Mouse (Mus musculus) intestine, postnatal 0 days (tissue): Measurements from ENCODE around the gene Tsc22d2. TPM values are rescaled to one million over a fixed set of nuclear protein-coding genes. Genes with fewer than 3 reads are reported as not detected.
A peak's percentile ranks its signal among the peaks of the same experiment; 100 is the strongest.

Source experiments
- ATAC-seq: fragments of 200-750 bp; cut with Nextera tagmentation; 2 replicates; pipeline ENCODE4 v1.8.0; 2017; ENCODE audit warnings: mild to moderate bottlenecking, moderate TSS enrichment, moderate library complexity
- H3K27ac ChIP-seq: fragments of 300-500 bp; sonication (generic); 2 replicates; pipeline ENCODE4 v1.5.1; 2014; ENCODE audit warnings: mild to moderate bottlenecking, low read depth, low read length, moderate library complexity
- H3K27me3 ChIP-seq: fragments of 300-500 bp; sonication (generic); replicated peaks from 2 replicates; pipeline ENCODE4 v1.6.1; 2014; ENCODE audit warnings: low read length, mixed read lengths; ENCODE audit not compliant: control insufficient read depth, insufficient read depth
- H3K36me3 ChIP-seq: fragments of 300-500 bp; sonication (generic); 2 replicates; pipeline ENCODE4 v1.6.1; 2014; ENCODE audit warnings: mild to moderate bottlenecking, moderate library complexity; ENCODE audit not compliant: control insufficient read depth, insufficient read depth
- H3K4me1 ChIP-seq: fragments of 300-500 bp; sonication (generic); replicated peaks from 2 replicates; pipeline ENCODE4 v1.6.1; 2014; ENCODE audit warnings: antibody characterized with exemption, low read length, mixed read lengths; ENCODE audit not compliant: control insufficient read depth, insufficient read depth
- H3K4me2 ChIP-seq: fragments of 300-500 bp; sonication (generic); replicated peaks from 2 replicates; pipeline ENCODE4 v1.6.1; 2014; ENCODE audit warnings: low read depth, mild to moderate bottlenecking, moderate library complexity
- H3K4me3 ChIP-seq: fragments of 300-500 bp; sonication (generic); 2 replicates; pipeline ENCODE4 v1.5.1; 2014; ENCODE audit warnings: low read depth, low read length
- H3K9ac ChIP-seq: fragments of 300-500 bp; sonication (generic); 2 replicates; pipeline ENCODE4 v1.6.1; 2014; ENCODE audit warnings: mild to moderate bottlenecking, low read depth, low read length
- H3K9me3 ChIP-seq: fragments of 300-500 bp; sonication (generic); 2 replicates; pipeline ENCODE4 v1.6.1; 2016; ENCODE audit warnings: mixed run types; ENCODE audit not compliant: control insufficient read depth
- CTCF ChIP-seq: sonication (generic); IDR thresholded peaks from 2 replicates; pipeline ENCODE4 v1.5.1; 2016; ENCODE audit warnings: low read depth, mild to moderate bottlenecking, control low read depth, antibody characterized with exemption, moderate library complexity
- WGBS: fragments of 180-500 bp; shearing (Covaris S2); extraction: QIAGEN DNeasy Blood & Tissue Kit; methylation state at CpG from one replicate; pipeline ENCODE4 v1.1.7; 2014; 5-methylcytosine and 5-hydroxymethylcytosine counted together
- polyA plus RNA-seq: library from polyadenylated mRNA; unstranded; fragments of >200 nt; fragmentation: Nextera tagmentation; extraction: Ambion mirVana; gene quantifications from 2 replicates; pipeline ENCODE4 v1.2.1, GENCODE M21; 2015

The Tsc22d2 gene
- 10.5 and 13.2 TPM in 2 replicates for polyA plus RNA-seq

DNA sequence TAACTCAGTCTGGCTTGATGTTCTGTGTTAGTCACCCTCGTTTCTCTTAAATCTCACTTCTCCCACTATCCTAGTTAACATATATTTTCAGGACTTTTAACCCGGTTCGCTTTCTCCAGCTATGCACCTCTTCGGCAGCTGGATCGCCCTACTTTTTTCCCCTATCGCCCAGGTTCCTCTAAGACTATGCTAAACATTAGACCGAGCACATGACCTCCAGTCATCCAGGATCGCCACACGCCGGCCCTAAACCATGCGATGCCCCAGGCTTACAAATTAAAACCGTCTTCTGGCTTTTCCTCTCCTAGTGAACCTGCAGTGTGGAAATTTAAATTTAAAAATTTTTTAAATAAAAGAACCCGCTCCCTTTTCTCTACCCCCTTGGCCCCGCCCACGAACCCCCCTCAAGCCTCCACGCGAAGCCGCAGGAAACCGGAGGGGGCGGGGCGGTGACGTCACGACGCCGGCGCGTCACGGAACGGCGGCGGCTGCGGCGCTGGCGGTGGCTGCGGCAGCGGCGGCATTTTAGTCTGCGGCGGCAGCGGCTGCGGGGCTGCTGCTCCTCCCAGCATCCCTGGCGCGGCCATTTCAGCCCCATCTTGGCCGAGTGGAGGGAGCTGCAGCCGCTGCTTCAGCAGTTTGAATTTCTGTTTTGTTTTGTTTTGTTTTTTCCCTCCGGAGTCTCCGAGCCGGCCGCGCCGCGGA is at the start of gene Tsc22d2:
Gene Tsc22d2, plus strand, starts transcription at position 482 of the 705 bp plus-strand sequence.
- Histone ChIP-seq H3K27me3 (no peaks in the 10 kb centered on the region), H3K4me1 (0 out of 2 replicates have a peak, but pooled peaks cover 9% of the 10 kb centered on the region), H3K9ac (peak within 1 kb of the TSS; percentile 91), H3K27ac (peak within 1 kb of the TSS; percentile 100), H3K9me3 (no peaks in the 10 kb centered on the region), H3K4me2 (peak within 1 kb of the TSS; percentile 94), H3K4me3 (peak within 1 kb of the TSS; percentile 89), H3K36me3 (no peaks in the 10 kb centered on the region)
- TF ChIP-seq CTCF, result no peak
- under 1% methylated on average over 52 of the region's 52 CpGs for WGBS
- peak; percentile 75 for ATAC-seq

DNA sequence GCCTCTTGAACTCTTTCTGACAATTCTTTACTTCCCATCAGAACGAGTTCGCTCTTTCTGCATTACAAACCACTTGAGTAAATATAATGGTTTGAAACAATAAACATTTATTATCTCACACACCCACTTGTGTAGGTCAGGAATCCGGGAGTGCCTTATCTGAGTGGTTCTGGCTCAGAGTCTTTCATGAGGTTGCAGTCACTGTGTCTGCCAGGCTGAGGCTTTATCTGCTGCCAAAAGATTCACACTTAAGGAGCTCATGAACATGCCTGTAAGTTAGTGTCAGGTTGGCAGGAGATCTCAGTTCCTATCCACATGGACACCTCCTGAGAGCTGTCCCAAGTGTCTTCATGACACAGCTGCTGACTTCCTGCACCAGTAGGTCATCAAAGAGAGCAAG is 47.8 kb upstream of the Tsc22d2 start:
- Histone ChIP-seq H3K4me3 (no peak overlapping the region), H3K36me3 (no peaks in the 10 kb centered on the region), H3K9me3 (no peaks in the 10 kb centered on the region), H3K27me3 (no peaks in the 10 kb centered on the region), H3K9ac (no peak overlapping the region), H3K4me1 (0 out of 2 replicates have a peak, but pooled peaks cover 4% of the 10 kb centered on the region), H3K4me2 (no peak overlapping the region), H3K27ac (peak overlapping the region; percentile 68)
- TF ChIP-seq CTCF, result no peak
- 17% methylated on average over 3 of the region's 3 CpGs for WGBS
- ATAC-seq, result peak; percentile 60

DNA sequence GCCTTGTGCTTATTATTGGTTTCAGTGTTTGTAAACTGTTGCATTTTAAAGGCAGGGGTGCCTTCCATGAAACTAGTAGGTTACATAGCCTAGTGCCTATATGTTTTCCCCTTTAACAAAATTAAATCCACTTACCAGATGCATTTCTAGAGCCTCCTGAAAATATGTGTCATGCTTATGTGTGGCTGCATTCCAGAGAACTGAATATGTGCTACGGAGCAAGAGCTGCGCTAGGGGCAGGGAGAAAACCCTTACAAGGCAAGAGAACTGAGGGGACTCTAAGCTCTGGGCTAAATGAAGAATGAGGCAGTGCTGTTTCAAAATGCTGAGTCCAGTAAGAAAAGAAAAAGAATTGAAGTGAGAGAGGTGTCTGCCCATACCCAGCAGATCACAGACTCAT is 43.7 kb upstream of the Tsc22d2 start:
- no peak for TF ChIP-seq CTCF
- H3K9me3 ChIP-seq, result no peaks in the 10 kb centered on the region
- H3K4me1 ChIP-seq, result peaks cover 8% of the 10 kb centered on the region; the same call in 1 of the 2 replicates
- no peak for ATAC-seq
- no peak overlapping the region for H3K9ac ChIP-seq
- WGBS, result 84% methylated on average over 2 of the region's 2 CpGs
- H3K36me3 ChIP-seq, result no peaks in the 10 kb centered on the region
- H3K27me3 ChIP-seq, result no peaks in the 10 kb centered on the region
- H3K4me2 ChIP-seq, result no peak overlapping the region
- no peak overlapping the region for H3K4me3 ChIP-seq
- no peak overlapping the region for H3K27ac ChIP-seq

DNA sequence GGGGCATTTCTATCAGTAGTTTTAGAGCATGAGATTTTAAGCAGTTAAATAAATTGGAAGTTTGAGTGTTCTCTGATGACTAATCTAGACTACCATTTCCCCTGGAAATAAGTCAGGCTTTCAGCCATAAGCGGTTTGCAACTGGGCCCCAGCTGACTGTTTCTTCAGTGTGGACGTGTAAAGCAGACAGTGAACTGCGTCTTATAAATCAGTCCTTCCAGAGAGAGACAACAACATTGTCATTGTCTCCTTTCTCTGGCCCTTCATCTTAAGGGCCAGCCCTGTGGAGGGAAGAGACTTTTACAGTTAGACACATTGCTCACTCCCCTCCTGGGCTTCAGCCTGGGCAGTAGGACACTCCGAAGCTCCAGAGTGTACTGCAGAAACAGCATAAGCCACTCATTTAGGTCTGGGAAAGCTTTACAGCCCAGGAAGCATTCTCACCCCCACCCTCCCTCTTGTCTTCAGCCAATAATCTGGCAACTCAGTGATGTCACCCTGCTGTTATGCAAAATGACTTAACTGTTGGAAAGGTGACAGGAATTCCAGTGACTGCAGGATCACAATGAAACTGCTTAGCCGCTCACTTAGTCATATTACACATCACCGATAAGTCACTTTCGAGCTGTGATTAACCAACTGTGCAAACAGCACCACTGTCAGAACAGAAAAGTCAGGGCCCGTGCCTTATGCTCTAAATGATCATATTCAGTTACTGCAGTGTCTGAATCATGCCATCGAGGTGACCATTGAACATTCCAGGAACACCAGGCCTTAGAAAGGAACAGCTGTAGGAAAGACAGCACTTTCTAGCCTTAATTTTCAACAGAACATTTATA is 42.2 kb upstream of the Tsc22d2 start:
- WGBS, result 7% methylated on average over 9 of the region's 9 CpGs
- peak; percentile 97 for ATAC-seq
- Histone ChIP-seq H3K4me1 (peaks cover 4% of the 10 kb centered on the region; the same call in 1 of the 2 replicates), H3K4me2 (peak overlapping the region; percentile 56), H3K9me3 (no peaks in the 10 kb centered on the region), H3K4me3 (peak overlapping the region; percentile 1; the same call in 1 of the 2 replicates), H3K9ac (peak overlapping the region; percentile 22; the same call in 1 of the 2 replicates), H3K36me3 (no peaks in the 10 kb centered on the region), H3K27me3 (no peaks in the 10 kb centered on the region), H3K27ac (peak overlapping the region; percentile 82)
- no peak for TF ChIP-seq CTCF

DNA sequence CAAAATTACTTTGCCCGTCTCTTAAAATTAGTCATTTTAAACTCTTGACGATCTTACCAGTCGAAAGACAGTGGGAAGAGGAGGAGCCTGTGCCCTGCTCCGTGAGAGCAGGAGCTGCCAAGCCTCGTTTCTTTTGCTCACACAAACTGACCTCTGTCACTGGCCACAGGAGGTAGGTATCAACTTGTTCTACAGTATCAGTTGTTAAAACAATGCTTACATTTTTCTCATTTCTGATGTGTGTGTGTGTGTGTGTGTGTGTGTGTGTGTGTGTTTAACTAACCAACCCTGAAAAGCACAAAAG is 41.7 kb upstream of the Tsc22d2 start:
- Histone ChIP-seq H3K9ac (no peak overlapping the region), H3K4me2 (peak overlapping the region; percentile 56), H3K36me3 (no peaks in the 10 kb centered on the region), H3K27ac (peak overlapping the region; percentile 72), H3K4me3 (peak overlapping the region; percentile 1; the same call in 1 of the 2 replicates), H3K4me1 (peaks cover 4% of the 10 kb centered on the region; the same call in 1 of the 2 replicates), H3K9me3 (no peaks in the 10 kb centered on the region), H3K27me3 (no peaks in the 10 kb centered on the region)
- ATAC-seq, result peak; percentile 39
- WGBS, result 4% methylated on average over 5 of the region's 5 CpGs
- TF ChIP-seq CTCF, result no peak

DNA sequence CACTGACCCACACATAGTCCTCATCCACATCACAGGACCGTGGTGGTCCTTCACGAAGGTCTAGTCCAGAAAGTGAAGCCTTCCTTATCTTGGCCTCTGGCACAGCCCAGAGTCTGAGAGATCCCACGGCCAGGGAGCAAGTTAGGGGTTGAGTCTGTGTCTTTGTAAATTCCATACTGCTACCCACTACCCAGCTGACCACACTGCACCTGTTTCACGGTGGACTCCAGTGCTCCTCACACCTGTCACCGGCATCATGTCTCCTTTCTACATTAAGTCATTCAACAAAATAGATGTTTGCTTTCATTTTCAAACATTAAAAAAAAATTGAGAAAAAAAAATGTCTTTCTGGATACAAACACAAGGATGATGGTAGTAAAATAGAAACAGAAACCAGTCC is 40.2 kb upstream of the Tsc22d2 start:
- Histone ChIP-seq H3K4me2 (no peak overlapping the region), H3K4me1 (peaks cover 4% of the 10 kb centered on the region; the same call in 1 of the 2 replicates), H3K27me3 (no peaks in the 10 kb centered on the region), H3K9ac (no peak overlapping the region), H3K9me3 (no peaks in the 10 kb centered on the region), H3K4me3 (no peak overlapping the region), H3K27ac (no peak overlapping the region), H3K36me3 (no peaks in the 10 kb centered on the region)
- ATAC-seq, result no peak
- no peak for TF ChIP-seq CTCF
- WGBS, result 83% methylated on average over 5 of the region's 5 CpGs
